Mouse (Mus musculus): ENCODE results near the gene Sgk2.

Sgk2 gene

DNA sequence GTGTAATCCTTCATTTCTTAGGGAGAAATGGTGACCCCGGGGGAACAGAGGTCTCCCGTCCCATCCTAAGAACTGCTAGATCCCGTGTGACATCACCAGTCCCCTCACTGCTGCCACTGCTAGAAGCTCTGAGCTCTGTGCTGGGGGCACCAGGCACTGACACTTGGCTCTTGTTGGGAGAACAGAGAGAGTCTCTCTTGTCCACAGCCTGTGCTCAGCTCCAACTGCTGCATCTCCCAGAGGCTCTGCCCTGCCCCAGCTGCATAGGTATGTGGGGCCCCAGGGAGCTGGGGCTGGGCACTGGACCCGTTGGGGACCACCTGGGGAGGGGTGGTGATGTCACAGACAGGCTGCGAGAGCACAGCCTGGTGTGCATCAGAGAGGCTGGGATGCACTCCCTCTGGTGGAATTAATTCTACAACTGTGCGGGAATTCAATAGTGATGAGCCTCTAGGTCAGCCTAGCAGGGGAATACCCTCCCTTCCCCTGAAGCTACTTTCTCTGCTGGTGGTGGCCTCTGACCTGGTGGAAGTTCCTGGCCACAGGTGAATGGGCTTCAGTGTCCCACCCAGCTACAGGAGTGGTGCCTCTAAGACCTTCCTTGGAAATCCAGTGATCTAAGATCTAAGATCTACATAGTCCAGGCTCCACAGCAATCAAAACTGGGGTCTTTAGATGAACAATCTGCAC lies 4.4 kb downstream of the Sgk2 start:
- DNase-seq (ENCODE audit: low spot score in 2 of 2): no peak

DNA sequence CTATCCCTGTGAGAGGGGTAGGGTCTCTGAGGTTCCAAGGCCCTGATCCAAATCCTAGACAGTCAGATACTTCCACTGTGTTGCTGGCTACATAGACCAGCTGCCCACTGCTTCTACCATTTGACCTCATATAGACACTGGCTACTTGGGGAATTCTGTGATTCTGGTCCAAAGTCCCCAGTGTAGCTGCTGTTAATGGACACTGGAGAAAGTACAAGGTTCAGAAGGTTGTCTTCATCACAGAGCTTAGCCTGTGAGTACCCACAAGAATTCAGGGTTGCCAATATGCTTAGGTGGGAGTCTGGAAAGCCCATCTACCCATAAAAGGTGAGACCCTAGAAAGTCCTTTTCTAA lies 4.9 kb downstream of the Sgk2 start:
- no peak for DNase-seq (ENCODE audit: low spot score in 2 of 2)

DNA sequence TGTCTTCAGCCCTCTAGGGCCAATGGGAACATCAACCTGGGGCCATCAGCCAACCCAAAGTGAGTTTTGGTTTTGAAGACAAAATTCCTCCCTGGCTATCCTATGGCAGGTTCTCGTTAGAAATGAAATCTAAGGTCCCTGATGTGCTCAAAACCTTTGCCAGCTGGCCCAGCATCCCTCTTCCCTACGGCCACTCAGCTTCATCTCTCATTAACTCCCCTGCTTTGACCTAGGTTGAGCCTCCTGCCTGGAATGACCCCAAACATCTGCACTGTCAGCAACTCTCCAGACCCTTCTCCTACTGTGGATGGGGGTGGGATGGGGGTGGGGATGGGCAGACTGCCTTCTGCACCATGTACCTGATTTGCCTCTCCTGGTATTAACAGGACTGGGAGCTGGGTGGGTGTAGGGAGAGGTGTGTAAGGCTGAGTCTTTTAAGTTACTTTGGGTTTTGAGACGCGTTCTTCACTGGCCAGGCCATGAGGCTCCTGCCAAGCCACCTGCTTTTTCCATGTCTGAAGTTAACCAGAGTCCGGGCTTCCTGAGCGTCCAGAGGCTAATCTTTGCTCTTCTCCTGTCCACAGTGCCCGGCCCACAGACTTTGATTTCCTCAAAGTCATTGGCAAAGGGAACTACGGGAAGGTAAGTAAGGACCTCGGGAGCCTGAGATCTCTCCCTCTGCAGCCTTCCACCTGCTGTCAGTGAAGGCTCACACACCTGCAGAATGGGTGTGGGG lies 6.9 kb downstream of the Sgk2 start:
- DNase-seq (ENCODE audit: low spot score in 2 of 2): no peak

DNA sequence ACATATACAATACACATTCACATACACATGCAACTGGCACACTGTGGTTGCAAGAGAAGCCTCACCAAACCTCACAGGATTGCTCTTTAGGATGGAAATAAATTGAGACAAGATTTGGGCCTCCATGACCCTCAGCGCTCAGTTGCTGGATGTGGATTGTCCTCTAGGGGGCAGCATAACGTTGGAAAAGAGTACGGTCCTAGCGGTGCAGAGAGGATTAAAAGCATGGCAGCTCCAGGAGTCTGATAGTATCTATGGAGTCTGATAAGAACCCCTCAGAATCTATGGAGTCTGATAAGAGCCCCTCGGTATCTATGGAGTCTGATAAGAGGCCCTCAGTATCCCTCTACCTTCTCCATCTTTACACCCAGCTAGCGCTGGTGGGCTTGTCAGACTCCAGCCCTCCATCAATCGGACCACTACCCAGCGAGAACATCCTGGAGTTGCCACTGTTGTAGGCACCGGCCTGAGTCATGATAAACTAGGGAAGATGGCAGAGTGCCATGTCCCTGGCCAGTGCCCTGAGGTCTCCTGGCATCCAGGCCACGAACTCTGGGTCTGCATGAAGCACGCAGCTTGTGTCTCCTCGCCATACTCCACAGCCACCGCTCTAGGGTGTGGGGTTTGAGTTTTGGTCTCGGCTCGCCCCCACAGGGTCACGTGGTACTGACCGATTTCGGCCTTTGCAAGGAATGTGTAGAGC lies 11.5 kb downstream of the Sgk2 start:
- DNase-seq (ENCODE audit: low spot score in 2 of 2): peak; percentile 25 to 44

DNA sequence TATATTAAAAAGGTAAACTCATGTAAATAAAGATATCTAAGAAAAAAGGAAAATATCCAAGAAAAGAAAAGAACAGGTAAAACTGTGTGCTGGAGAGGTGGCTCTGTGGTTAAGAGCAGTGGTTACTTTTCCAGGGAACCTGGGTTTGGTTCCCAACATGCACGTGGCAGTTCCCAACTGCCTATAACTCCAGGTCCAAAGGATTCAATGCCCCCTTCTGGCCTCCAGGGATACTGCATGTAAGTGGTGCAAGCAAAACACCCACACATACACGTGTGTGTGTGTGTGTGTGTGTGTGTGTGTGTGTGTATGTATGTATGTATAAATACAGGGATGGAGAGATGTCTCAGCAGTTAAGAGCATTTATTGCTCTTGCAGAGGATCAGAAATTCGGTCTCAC lies 12.6 kb downstream of the Sgk2 start:
- no peak for DNase-seq (ENCODE audit: low spot score in 2 of 2)

DNA sequence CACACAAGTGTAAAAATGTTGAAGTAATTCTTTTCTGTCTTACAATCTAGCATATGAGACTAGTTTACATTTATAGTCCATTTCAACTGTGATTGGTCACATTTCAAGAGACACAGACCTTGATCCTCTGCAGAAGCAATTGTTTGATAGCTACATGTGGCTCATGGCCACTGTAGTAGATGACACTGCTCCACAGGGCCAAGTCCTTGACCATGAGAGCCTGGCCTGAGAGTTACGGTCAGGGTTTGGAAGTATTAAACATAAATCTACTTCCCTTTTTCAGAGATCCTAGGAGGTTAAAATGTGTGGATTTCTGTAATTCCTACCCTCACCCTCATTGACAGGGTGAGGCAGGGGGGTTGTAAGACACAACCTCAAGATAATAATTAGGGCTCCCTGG lies 13.9 kb downstream of the Sgk2 start:
- DNase-seq (ENCODE audit: low spot score in 2 of 2): no peak

DNA sequence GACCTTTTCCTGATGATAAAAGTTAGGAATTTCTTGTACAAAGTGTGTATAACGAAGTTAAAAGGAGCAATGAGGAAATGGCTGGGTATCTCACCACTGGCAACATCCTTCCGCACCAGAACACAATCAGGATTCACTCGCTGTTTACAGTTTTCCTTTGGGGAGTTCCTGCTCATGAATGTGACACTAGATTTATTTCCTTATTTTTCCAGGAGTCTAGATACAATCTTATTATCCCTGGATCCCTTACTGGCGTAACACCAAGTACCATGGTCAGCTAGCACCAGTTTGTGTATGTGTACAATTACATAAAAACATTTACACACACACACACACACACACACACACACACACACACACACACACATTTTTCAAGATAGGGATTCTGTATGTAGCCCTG lies 20.2 kb downstream of the Sgk2 start:
- no peak for DNase-seq (ENCODE audit: low spot score in 2 of 2)

DNA sequence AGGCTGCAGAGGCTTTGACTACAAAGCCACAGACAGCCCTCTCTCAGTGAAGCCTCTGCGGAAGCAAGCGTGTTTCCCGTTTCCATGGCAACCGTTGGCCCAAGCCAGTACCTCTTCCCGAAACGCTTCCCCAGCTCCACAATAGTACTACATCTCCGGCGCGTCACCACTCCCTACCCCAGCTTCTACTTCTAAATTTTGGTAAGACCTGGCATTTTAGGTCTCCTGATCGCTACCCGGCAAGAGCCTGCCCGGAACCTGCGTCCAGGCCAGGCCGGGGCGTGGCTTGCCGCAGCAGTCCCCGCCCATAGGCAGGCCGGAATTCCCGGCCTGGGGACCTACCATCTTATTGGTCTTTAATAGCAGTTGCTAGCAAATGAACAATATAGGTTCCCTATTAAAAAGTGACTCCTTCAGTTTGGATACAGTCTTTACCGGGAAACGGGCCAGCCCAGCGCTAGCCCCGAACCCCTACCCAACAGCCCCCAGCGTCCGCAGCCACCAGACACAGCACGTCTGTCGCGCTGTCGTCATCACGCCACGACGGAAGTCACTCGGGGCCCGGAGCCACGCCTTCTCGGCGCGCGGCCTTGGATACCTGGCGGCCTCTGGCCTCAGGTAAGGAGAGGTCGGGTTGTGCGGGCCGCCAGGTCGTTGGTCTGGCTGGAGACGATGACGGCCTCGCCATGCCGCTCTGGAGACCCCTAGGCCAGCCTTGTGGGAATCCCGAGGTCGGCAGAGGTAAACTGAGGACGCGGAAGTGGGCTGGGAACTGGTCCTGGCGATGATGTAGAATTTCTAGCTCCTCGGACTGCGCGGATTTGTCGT lies 30.0 kb downstream of the Sgk2 start, which contains the start of gene Ift52:
TSS of gene Ift52 (plus strand) at position 439 of the 828 bp plus-strand sequence.
- peak; percentile 87 to 95 for DNase-seq (ENCODE audit: low spot score in 2 of 2)

DNA sequence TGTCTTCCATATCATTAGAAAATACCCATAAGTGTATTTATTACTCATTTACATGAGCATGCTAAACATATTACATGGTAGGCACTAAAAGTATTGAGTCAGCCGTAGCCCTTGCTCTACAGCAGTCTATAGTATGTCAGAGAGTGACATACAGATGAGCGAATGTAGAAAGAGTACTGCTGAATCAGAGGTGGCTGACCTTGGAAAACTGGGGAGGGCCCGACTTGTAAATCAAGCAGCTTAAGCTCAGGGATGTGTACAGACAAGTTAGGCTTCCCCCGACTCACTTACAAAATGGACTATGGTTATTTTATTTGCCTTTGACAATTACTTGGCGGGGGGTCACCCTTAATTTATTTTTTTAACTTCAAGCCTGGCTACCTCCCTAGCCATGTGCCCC lies 44.2 kb downstream of the Sgk2 start:
- DNase-seq (ENCODE audit: low spot score in 2 of 2): no peak

DNA sequence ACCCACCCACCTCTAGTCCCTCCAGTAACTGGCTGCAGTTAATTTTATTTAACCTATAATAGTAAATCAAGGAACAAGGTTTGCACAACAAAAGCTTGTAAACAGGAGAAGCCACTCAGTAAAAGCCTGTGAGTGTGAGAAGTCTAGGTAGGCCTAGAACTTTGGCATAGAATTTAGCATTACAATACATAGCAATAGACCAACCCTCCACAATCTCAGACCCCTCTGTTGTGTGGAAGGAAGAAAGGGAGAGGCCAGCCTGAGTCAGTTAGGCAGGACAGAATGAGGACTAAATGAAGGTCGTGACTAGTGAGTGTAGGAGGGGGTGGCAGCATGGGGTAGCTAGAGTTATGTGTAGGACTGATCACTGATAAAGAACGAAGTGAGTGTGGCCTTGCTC lies 44.6 kb downstream of the Sgk2 start:
- DNase-seq (ENCODE audit: low spot score in 2 of 2): no peak

DNA sequence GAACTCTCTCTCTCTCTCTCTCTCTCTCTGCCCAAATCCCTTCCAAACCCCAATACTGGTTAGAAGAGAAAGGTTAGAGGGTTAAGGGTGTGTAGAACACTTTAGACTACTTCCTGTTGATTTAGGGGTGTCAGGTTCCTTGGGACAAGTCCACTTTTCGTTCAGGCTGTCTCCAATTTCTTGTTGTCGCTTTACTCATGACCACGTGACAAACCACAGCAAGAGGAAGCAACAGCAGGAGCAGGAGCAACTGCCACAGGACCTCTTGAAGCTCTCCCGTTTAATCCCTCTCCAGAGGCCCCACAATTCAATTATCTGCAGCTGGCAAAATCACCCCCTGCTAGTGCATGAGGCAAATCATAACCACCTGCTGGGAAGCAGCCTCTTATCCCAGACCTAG lies 45.5 kb downstream of the Sgk2 start:
- DNase-seq (ENCODE audit: low spot score in 2 of 2): no peak

DNA sequence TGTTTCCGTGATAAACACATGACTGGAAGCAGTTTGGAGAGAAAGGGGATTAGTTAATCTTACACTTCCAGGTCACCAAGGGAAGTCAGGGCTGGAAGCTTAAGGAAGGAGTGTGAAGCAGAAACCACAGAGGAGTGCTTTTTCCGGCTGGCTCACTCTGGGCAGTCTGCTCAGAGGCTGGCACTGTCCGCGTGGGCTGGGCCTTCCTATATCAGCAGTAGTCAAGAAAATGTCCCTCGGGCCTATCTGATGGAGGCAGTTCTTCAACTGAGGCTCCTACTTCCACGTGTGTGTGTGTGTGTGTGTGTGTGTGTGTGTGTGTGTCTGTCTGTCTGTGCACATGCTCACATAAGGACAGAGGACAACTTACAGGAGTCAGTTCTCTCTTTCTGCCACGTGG lies 52.8 kb downstream of the Sgk2 start:
- no peak for DNase-seq (ENCODE audit: low spot score in 2 of 2)

DNA sequence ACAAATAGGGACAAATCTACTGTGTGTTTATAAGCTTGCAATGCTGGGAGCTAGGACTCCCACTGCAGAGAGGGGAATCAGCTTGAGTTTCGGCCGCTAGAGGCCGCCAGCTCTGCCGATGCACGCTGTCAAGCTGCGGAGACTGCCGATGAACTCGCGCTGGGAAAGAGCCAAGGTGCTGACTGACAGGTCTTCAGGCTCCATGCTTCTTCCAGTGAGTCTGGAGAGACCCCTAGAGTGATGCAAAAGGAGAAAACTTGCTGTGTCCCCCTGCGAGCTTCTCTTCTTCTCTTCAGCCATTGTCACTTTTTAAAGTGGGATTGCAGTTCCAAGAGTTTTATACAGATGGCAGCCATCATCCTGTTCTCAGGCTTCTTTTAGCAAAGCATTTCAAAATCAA lies 61.0 kb downstream of the Sgk2 start:
- DNase-seq (ENCODE audit: low spot score in 2 of 2): peak in 1 of 2 experiments; percentile 59

DNA sequence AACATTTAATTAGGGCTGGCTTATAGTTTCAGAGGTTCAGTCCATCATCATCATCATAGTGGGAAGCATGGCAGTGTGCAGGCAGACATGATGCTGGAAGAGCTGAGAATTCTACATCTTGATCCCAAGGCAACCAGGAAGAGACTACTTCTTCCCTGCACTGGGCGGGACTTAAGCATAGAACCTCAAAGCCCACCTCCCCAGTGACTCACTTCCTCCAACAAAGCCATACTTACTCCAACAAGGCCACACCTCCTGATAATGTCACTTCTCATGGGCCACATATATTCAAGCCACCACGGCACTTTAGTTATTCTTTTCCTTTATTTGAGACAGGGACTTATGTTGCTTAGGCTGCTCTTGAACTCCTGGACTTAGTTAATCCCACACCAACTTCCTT lies 62.0 kb downstream of the Sgk2 start:
- DNase-seq (ENCODE audit: low spot score in 2 of 2): no peak

DNA sequence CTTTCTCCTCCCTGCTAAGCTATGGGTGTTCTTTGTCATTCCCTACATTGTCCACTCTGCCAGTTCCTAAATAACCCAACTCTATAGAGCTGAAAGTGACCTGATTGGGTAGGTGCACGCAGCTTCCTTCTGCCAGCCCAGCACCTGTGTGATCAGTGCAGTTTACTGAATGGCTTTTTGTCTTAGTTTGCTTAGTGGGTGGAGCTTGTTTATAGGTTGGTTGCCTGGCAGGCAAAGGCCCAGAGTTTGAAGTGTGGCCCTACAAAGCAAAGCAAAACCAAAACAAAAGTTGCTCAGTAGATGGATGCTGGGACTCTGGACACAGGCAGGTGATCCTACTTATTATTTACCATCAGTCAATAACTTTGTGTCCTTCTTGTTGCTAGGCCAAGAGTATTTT lies 64.6 kb downstream of the Sgk2 start:
- no peak for DNase-seq (ENCODE audit: low spot score in 2 of 2)

DNA sequence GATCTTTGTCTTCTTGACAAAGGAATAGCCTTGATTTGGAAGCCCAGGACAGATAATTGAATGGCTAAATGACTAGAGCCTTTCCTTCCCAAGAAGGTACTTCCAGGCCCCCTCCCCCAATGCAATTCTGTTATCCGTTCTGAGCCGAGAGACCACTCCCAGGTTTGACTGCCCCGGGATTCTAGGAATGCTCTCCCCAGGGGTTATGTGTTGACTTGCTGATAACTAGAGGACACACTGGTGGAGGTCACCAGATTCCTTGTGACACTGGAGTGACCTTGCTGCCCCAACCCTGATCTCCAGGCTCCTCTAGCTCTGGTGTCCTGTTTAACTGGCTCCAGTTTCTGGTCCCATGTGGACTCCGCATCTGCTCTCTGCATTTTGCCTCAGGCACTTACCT lies 65.0 kb downstream of the Sgk2 start:
- DNase-seq (ENCODE audit: low spot score in 2 of 2): no peak

DNA sequence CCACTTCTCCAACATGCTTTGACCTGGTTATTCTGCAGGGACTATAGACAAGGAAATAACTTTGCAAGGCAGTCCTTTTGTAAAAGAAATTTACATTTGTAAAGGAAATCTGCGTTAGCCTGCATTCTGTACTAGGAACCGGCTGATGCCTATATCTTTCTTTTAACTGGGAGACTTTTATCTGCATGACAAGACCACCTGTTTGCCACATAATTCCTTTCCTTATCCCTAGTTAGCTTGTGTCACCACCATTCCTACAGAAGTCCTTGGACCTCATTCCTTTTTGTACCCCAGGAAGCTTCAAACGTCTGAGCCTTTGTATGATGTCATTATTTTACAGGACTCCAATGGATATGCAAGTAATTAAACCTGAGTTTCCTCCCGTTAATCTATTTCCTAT lies 65.7 kb downstream of the Sgk2 start:
- no peak for DNase-seq (ENCODE audit: low spot score in 2 of 2)

DNA sequence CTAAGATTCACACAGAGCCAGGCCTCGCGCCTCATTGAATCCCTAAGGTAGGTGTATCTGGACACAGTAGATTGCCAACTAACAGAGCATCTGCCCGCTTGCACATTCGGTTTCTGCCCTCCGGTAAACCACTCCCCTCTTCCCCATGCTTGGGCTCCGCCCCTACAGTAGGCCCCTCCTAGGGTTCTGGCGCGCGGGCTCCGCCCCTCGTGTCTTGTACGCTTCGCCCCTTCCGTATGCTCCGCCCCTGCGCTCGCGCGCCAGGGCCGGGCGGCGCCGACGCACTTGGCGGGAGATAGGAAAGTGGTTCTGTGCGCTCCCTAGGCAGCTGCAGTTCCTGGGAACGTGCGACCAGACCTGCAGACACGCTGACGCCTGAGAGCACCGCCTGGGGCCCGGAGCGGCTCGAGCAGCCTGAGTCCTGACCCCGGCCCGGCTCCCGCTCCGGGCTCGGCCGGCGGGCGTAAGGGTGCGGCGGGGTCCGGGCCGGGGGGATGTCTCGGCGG lies 67.3 kb downstream of the Sgk2 start, which contains the start of gene Mybl2:
TSS of gene Mybl2 (plus strand) at position 353 of the 506 bp plus-strand sequence.
- peak; percentile 88 to 90 for DNase-seq (ENCODE audit: low spot score in 2 of 2)

DNA sequence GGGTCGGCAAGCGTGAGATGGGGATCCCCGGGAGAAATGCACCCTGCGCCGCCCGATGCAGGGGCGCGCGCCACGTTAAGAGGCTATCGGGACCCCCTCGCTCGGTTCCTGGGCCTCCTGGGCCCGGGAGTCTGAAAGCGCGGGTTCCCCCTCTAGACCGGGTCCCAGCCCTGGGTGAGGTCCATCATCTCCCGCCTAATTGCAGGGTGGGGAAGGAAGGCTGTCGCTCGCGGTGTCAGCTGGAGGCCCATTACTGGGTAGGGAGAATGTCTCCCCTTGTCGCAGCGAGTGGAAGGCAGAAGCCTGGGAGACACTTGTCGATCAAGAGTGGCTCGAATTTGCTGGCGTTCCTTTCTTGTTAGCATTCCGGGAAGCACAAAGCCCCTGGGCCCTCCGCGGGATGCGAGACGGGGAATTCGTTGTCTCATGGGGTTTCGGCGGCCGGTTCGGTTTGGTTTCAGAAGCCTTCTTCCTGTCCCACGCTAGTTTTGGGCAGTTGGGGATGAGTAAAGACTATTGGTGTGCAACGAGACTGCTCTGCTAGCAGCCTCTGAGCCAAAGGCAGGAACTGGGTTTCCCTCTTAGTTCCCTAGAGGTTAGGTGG lies 67.9 kb downstream of the Sgk2 start:
- DNase-seq (ENCODE audit: low spot score in 2 of 2): no peak

DNA sequence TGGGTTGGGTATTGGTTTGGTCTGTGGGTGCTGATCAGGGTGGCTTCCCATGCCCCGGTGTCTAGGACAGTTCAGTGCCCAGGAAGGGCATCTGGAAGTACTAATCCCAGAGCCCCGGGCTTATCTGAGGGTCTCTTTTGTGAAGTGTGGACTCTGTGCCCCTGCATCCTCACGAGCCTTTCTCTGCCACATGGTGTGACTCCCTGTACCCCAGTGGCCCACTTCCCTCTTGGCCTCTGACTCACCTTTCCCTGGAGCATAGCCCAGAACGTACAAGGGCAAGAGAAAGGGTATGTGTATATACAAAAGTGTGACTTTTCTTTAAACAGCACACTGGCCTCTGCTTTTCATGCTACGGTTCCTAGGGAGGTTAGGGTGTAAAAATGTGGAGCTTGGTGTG lies 68.6 kb downstream of the Sgk2 start:
- no peak for DNase-seq (ENCODE audit: low spot score in 2 of 2)

DNA sequence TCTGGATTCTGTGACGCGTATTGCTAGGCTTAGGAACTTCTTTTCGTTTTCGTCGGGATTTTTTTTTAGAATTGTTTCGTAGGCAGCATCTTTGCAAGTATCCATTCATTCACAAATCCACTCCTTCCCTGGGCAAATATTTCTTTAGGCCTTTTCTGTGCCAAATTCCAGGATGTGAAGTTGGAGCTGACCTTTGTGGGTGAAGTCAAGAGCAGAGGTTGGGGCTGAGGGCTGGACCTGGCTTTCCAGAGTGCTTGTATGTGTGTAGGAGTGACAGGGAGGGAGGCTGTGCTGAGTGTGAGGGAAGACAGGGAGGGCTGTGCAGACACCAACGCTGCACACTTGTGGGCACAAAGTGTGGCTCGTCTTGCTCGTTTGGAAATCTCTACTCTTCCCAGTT lies 69.5 kb downstream of the Sgk2 start:
- no peak for DNase-seq (ENCODE audit: low spot score in 2 of 2)

Measured in urinary bladder, adult 18-20 months (tissue).